Mouse (Mus musculus) lung, postnatal 36 days (tissue): ENCODE data around the gene Gm20388.

Experiments used
- DNase-seq: peaks from one replicate; pipeline ENCODE4 v3.0.0; 2022; ENCODE audit warnings: mixed read lengths

Gene Gm20388

DNA sequence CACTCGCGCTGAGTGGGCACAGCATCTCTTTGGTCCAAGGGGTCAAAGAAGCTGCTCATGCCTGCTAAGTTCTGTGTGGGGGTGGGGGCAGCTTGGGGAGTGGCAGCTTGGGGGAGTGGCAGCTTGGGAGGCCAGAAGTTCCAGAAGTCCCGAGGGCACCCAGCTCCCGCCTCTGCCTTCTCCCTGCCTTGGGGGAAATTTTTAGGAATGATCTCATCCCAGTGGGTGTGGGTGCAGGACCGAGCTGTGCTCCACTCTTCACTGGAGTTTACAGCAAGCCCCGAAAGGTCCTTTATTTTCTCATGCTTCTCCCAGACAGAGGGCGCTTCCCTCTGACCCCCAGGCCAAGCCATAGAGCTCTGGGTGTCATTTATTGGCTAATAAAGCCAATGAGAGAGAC lies 2126.6 kb downstream of the Gm20388 start:
- DNase-seq: no peak

DNA sequence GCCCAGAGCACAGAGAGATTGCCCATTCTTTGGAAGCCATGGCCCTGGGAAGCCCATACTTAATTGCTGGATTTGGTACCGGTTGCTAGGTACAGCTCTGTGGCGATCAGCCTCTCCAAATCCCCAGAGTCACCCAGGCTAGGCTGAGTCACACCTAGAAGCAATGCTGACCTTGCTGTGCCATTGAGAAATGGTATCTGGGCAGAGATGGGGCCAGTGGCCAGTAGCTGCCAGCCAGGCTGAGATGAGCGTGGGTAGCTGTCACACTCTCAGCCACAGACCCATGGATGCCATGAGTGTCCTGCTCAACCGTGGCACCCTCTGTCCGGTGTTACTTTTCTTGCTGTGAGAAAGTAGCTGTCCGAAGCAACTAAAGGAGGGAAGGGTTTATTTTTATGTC lies 2127.4 kb downstream of the Gm20388 start:
- DNase-seq: no peak

DNA sequence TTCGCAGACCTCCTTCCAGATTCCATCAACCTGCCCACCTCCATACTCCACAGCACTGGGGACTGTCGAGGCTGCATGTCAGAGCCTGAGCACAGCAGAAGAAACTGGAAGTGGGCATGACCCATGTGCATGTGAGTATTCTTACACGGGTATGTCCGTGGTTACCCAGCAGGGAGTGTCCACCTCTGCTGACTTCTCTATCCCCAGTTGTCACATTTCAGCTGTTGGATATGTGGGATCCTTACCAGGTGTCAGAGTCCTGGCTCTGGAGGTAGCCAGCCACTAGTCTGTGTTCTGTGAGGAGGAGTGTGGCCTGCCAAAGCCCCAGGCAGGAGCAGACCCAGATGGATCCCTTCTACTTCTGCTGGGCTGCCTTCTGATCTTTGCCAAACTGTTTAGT lies 2128.8 kb downstream of the Gm20388 start:
- DNase-seq: no peak

DNA sequence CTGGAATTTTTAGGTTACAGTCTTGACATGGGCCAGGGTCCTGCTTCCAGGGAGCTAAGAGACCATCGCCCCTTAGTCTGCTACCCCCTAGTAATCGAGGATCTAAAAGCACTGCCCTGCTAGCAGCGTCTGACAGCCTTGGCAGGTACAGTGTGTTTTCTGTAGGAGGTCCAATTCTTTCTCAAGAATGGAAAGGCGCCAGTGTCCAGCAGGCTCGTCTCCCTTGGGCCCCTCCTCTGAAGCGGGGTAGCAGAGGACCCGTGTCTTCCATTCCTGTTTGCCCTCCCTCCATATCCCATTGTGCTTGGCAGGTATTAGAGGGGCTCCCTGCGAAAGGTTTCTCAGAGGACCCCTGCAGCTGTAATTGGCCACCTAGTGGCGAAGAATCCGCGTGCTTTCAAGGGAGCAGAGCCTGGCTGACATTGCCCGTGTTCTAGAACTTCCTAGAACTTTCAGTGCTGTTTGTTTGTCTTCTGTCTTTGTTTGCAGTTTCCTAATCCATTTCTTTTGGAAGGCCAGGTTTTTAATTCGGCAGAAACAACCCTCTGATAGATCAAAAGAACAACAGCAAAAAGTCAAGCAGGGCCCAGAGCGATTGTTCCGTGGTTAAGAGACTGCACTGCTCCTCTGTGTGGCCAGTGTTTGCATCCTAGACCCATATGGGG lies 2136.7 kb downstream of the Gm20388 start:
- peak; percentile 21 for DNase-seq

DNA sequence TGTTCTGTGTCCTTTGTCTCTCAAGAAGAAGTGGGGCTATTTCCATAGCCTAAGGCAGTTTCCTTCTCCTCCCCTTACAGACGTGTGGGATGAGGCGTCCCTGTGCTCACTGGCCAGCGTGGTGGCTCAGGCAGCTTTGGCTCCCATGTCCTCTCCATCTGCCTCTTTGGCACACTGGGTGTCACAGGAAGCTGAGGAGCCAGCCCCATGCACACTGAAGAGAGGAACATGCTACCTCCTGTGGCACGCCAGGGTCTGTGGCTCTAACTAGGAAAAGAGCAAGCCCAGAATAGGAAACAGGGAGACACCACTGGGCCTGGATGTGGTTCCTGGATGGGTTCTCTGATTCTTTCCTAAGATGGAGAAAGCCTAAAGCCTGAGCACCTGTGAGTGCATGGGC lies 2138.6 kb downstream of the Gm20388 start:
- DNase-seq: no peak

DNA sequence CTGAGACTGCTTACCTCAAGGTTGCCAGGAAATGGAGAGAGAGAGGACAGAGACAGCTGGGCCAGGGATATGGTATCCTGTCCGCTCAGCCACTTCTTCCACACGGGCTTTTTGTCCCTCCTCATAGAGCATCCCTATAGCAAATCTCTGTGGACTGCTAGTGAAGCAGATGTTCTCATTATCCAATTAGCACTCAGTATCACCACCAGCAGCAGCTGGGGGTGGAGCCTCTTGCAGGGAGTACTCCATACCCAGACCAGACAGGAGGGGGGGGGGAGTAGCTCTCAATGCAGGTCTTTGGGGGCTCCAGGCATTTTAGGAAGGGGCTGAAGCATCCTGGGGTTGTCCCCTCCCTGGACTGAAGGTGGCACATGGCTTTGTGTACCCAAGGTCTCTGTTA lies 2139.3 kb downstream of the Gm20388 start:
- no peak for DNase-seq

DNA sequence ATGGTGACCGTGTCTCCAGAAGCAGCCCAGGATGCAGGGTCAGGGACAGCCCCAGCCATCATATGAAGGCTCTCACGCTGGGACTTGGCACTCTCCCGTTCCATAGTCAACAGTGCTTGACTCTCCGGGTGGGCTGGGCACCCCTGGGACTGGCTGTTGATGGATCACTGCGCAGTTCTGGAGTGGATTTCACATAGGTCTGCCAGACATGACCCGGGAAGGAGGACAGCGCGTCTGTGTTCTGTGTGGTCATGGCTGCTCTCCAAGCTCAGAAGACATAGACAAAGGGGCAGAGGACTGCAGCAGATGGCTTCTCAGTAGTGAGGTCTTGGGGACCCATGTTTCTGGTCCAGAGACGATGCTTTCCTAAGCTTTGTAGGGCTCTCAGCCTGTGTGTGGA lies 2140.0 kb downstream of the Gm20388 start:
- no peak for DNase-seq

DNA sequence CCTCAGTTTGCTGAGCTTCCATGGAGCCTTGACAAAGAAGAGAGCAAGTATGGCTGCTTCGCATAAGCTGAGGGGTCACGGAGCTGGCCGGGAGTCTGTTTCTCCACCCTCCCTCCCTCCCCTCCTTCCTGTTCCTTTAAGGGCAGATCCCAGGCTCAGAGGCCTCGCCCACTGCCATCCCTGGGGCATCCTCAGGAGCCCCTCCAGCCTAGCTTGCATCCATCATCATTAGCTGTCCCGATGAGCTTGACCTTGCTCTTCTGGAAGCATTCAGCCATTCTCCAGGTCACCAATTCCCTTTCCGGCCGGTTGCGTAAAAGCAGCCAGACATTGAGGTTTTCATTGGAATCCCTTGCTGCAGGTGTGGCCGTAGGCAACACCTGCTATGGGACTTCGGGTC lies 2144.7 kb downstream of the Gm20388 start:
- no peak for DNase-seq

DNA sequence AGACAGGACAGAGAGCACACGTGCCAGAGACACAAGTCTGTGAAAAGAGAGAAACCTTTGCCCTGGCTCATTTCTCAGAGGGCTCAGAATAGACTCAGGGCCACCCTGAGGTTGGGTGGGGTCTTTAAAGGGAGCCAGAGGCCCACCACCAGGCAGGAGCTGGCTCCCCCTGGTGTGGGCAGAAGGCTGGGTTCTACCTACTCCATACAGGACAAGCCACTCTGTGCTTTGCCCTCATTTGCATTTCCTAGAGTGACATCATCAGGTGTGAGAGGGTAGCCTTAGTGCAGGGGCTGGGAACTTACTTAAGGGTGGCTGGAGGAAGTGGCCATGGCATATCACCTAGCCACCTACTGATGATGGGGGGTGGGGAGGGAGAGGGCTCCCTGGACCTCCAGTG lies 2145.5 kb downstream of the Gm20388 start:
- DNase-seq: no peak

DNA sequence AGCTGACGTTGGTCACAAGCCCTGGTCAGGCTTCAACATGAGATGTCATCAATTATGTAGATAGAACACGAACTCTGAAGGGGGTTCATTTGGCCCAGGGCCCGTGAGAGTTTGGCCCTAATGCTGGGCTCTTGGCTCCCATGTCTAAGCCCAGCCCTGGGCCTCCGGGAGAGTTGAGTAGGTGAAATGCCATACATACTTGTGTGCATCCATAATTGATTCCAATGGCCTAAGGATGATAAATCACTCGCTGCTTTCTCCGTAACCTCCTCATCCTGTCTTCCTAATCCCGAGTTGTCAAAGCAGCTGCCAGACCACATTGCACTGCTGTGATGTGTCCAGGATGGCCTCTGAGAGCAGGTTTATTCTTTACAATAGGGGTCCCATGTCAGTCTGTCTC lies 2146.2 kb downstream of the Gm20388 start:
- no peak for DNase-seq

DNA sequence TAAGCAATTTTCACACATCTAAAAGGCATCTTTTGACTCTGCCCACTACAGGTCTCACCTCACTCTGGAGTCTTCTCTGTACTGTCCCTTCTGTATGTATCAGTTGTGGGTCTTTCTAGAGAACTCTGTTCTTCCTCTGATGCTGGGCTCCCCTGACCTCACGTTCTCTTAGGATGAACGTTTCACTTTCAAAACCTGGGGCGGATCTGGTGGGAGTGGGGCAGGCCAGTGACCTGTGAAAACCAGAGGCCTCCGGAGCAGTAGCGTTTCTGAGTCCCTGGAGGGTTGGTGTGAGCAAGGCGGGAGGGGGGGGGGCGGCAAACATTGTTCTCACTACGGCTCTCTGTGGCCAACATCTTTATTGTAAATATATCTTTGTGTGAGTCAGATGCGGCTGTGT lies 2147.9 kb downstream of the Gm20388 start:
- DNase-seq: no peak

DNA sequence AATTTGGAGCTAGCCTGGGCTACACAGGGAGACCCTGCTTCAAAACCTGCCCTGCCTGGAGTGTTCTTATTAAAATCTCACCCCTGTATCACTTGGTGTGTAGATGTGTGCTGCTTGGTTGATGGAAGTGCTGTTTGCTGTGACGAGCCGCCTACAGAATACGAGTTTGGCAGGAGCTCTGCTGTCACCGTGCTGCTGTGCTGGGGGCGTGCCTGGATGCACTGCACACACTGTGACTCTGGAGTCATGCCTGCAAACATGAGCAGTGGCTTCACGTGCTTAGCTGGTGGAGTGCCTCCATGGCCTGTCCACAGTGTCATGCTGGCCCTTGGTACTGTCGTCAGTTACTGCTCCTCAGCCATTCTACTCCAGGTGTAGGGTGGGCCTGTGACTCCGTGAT lies 2148.3 kb downstream of the Gm20388 start:
- DNase-seq: no peak

DNA sequence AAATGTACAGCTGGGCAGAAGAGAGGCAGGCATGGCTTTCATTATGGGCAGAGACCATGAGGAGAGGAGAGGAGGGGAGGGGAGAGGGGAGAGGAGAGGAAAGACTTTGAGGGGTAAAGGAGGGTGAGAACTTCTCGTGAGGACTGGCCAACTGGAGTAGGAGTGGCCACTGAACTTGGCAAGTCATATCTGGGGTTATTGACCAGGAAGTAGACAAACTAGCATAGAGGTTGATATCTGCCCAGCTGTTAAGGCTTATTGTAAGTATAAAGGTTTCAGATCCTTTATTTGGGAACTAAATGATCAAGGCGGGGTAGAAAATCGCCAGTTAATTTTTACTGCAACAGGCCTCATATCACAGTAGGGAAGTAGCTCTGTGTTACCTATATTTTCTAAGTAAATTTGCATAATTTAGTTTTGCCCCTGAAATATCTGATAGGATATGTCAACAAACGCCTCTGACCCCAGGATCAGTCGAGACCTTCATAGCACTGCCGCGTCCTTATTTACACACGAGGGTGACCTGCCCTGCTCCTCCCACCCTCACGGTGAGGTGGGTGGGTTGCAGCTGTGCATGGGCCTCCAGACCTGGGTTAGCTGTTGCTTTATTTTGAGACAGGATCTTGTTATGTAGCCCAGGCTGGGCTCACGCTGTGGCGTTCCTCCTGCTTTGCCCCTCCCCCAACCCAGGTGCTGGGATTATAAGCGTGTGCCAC lies 2152.0 kb downstream of the Gm20388 start:
- no peak for DNase-seq

DNA sequence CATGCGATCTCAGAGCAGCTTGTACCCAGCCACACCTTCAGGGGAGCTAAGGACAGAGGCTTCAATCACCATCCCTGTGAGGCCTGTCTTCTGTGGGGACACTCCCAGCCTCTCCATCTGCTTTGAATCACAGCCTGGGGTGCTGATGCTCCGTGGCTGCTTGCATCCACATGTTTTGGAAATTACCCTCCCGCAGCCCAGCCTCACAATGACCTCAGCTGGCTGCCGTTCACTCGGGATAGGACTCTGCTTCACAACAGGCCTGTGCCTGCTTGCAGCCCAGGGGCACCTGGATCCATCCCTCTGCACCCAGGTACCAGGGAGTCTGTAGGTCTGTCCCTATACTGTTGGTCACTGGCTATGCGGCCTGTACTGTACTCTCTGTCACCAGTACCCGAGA lies 2153.7 kb downstream of the Gm20388 start:
- no peak for DNase-seq

DNA sequence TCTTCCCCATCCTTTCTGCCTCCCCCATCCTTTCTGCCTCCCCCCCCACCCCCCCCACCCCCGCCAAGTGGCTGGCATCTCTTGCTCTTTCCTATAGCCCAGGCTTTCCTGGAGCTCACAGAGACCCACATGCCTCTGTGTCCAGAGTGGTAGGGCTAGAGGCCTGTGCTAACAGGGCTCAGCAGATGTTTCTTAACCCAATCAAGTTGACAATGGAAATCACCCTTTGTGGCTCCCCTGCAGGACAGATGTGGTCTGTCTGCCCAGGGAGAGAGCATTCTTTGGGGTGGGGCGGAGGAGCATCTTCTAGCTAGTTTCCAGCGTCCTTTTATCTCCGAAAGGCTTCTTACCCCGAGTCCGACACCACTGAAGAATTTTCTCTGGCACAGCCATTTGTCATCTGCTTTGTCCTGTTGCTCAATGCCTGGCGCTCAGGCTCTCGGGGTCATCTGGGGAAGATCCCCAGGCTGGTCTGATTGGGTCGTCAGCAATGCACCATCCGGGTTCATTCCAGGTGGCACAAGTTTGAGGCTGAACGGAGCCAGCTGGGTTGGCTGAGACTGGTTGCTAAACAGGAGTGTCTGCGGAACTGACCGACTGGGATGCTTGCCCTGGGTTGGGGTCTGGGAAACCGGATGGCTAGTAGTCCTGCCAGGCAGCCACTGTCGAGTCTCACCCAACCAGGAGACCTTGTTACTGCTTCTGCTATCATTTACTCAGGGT lies 2157.3 kb downstream of the Gm20388 start:
- peak; percentile 7 for DNase-seq

DNA sequence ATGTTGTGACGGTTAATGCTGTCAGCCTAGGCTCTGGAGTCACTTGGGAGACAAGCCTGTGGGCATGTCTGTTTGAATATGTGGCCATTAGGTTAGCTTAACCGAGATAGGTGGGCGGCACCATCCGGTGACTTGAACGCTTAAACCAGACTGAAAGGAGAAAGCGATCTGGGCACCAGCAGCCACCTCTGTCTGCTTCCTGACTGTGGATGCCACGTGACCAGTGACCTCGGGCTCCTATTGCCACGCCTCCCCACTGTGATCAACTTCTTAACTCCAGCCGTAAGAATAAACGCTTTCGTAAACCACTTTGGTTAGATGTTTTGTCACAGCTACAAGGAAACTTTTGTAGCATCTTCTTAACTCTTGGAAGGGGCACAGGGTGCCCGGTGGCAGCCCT lies 2158.0 kb downstream of the Gm20388 start:
- no peak for DNase-seq

DNA sequence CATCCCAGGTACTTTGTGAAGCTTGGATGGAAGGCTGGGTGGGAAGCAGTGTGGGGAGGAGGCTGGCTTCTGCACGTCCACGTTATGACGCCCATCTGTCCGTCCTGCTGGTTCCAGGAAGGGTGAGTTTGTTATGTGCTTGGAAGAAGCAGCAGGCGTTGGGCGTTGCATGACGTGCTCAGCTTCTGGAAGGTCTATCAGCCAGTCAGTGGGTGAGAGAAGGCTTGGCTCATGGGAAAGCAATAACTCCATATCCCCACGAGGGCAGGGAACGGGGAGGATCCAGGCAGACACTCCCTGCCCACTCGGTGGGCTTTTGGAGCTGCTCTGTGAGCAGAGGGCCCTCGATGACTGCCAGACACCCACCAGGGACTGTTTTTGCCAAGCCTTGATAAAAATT lies 2158.6 kb downstream of the Gm20388 start:
- DNase-seq: no peak

DNA sequence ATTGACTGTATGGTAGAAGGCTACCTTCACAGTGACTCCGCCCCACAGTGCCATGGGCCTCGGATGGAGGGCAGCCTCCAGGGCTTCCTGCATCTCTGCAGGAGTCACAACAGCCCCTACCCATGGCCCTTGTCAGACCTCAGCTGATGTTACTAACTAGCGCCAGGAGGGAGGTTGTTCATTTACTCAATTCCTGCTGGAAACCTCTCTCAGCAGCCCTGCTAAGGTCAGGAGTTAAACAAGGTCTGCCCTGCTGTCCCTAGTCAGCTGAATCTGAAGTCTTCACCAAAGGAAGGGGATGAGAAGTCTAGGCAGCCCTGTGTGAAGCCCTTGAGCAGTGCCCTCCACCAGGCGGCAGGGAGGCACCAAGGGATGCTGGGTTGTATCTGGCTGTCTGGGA lies 2160.6 kb downstream of the Gm20388 start:
- DNase-seq: no peak

DNA sequence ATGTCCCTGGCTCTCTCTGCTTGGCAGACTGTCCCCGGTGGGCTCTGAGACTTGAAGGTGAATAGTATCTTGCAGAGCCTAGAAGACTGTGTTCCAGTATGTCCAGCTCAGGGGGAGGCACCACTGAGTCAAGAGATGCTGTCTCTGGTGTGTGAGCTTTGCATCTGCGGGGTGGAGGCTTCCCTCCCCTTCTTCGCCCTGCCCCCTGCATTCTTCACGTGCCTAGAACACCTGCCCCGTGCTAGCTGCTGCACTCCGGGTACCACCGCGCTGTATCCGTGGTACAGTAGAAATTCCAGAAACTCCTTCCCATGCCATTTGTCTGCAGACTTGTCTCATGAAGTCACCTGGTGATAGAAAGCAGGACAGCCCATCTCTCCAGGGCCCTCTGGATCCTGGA lies 2163.3 kb downstream of the Gm20388 start:
- DNase-seq: no peak

DNA sequence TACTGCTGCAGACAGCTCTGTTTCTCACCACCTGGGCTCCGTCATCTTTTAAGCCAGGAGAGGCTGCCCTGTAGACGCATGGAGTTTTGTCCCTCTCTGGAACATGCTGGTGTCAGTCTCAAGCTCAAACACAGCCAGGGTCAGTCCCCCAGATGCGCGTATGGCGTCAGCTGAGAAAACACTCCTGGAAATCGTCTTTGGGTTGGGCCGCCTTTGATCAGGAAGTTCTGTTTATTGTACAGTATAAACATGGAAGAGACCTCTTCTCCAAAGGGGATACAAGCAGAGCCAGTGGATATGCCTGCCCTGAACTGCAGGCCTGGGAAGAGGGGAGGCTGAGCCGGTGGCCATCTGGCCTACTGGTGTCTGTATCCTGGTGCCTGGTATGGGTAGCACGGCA lies 2163.8 kb downstream of the Gm20388 start:
- peak; percentile 21 for DNase-seq

DNA sequence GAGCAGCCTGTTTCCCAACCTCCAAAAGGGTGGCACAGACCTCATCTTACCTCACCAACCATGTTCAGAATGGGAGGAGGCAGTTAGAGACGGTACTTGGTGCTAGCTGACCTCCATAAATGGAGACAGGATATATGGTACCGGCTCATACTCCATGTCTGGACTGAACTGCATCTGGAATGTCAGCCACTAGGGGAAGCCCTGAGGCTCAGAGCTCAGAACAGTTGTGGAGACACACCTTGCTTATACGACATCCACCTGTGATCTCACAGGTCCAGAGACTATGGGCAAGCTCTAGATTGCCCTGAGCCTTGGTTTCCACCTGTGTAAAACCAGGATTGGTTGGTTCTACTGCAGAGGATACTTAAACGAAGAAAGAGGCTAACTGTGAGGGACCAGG lies 2164.3 kb downstream of the Gm20388 start:
- DNase-seq: no peak

DNA sequence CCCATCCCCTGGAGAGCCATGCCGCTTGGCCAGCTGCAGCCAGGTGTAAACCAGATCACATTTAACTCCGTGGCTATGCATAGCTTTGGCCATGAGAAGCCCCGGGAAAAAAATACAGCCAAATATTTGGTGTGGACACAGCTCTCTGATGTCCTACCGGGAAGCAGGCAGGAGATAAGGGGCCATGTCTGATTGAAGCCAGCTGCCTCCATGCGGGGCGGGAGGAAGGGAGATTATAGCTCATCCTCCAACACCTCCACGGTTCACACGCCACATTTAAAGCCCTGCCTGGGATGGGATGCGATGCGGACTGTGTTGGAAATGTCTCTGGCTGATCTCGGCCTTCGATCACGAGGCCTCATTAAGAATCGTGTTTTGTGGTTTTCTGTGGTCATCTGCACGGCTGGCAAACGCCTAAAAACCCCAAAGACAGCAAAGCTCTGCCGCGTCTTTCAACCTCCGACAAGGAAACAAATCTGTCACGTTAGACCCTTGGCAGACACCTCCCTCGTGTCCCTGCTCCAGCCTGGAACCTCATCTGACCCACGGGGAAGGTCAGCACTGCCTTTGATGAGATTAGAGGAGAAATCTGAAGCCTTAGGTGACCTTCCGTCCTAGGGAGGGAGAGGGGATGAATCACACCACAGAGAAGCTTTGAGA lies 2165.7 kb downstream of the Gm20388 start:
- no peak for DNase-seq

DNA sequence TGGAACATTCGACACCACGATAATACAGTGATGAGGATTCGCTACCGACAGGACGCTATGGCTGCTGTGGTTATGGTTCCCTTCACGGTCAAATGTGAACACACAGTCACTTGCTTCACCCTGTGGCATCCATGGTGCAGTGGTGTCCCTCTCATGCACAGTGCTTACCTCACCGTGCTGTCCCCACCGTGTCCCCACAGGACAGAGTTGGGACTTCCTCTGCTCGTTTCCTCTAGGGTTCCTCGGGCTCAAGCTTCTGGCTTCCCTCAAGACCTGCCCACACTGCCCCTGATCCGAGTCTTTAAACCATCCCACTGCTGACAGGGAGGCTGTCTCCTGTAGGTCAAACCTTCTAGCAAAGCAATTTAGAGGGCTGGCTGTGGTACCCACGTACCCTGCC lies 2167.7 kb downstream of the Gm20388 start:
- DNase-seq: no peak

DNA sequence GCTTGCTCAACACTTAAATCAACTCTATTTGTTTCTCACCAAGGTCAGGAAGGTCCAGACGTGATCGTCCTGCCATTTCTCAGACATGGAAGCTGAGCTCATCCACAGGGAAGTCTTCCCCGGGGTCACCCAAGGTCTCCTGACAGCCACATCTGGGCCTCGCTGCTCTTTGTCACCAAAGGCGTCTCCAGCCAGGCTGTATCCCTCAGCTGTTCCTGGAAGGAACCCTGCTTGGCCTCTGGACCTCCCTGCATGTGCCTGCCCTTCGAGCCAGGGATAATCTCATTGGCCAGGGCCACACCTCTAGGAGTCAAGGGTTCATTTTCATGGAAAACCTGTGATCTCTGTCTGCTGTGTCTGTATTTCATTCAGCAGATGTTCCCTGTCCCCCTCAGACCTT lies 2168.5 kb downstream of the Gm20388 start:
- peak; percentile 7 for DNase-seq
